Mouse (Mus musculus) megakaryocyte, embryonic 14.5 days (primary cell): ENCODE measurements around the gene Phactr1.

Experiments
- FLI1 ChIP-seq: IDR thresholded peaks from 2 replicates; pipeline ENCODE4 v1.6.1; 2012; ENCODE audit warnings: low read length, inconsistent platforms, mixed read lengths
- GATA1 ChIP-seq: IDR thresholded peaks from 3 replicates; pipeline ENCODE4 v1.6.1; 2012; ENCODE audit warnings: mixed read lengths, low read length, inconsistent platforms, borderline replicate concordance

DNA sequence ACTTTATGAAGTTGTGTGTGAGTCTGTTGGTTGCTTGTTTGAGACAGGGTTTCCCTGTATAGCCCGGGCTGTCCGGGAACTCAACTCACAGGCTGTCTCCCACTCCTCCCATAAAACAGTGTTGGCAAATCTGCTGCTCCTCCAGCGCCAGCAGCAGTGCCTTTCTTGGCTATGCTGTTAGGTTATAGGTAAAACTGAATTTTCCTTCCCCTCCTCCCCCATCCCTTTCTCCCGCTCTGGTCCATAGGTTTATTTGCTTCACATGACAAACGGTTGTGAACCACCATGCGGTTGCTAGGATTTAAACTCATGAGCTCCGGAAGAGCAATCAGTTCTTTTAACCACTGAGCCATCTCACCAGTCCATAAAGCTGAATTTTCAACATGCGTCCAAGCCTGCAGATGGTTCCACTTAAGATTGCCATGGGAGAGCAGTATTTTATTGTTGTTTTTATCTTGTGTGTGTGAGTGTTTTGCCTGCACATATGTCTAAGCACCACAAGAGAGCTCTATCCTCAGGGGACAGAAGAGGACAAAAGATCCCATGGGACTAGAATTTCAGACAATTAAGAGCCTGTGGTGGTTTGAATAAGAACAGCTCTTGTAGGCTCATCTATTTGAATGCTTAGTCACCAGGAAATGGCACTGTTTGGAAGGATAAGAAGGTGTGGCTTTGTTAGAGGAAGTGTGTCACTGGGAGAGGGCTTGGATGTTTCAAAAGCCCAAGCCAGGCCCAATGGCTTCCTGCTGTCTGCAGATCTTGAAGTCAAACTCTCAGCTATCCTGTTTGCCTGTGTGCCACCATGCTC lies 503.0 kb downstream of the Phactr1 start:
- TF ChIP-seq GATA1 (no peak), FLI1 (no peak)
